Mouse (Mus musculus) adrenal gland, adult 2 months (tissue): ENCODE measurements around the gene Adamts10. TPM values are rescaled to one million over a fixed set of nuclear protein-coding genes. Genes with fewer than 3 reads are reported as not detected.

Experiments used
- DNase-seq: peaks from one replicate; pipeline ENCODE4 v3.0.0; 2021
- long read RNA-seq: library from polyadenylated mRNA; stranded (forward); transcript quantifications from one replicate; pipeline ENCODE4 v2.0.0, GENCODE M21; 2021
- polyA plus RNA-seq: library from polyadenylated mRNA; depleted of rRNA; stranded (reverse); fragments of >200 nt; gene quantifications from 2 replicates; pipeline ENCODE4 v1.2.3, GENCODE M21; 2012; rRNA removed
- total RNA-seq, 2 experiments: library from RNA; stranded (reverse); gene quantifications; 2 replicates each; pipeline ENCODE4 v1.2.3; 2021

Gene Adamts10
- 10 to 100 TPM; 21.2 to 22.4 TPM for total RNA-seq
- polyA plus RNA-seq, result 52.5 and 58.1 TPM in 2 replicates
- long read RNA-seq, full-length matches to known transcripts, result 9 of 27 reads
- long read RNA-seq, partial matches to known transcripts, result 0 of 27 reads
- long read RNA-seq, other reads (novel, unspliced or antisense), result 18 of 27 reads

GRCm38 (mm10) chr17:33523918-33524755, at the start of gene Adamts10:
Gene Adamts10, plus strand, starts transcription at chr17:33524204.
- DNase-seq, result peak; percentile 86

GRCm38 (mm10) chr17:33484020-33484419, 40.0 kb upstream of the Adamts10 start:
- DNase-seq, result no peak

GRCm38 (mm10) chr17:33487211-33487610, 36.8 kb upstream of the Adamts10 start:
- no peak for DNase-seq

- DNase-seq, result no peak
These were observed 36.4 kb upstream of the Adamts10 start for GRCm38 (mm10) chr17:33487652-33488051.

- no peak for DNase-seq
These were observed 32.6 kb upstream of the Adamts10 start for GRCm38 (mm10) chr17:33491371-33491770.

GRCm38 (mm10) chr17:33493065-33493464, 30.9 kb upstream of the Adamts10 start:
- peak; percentile 7 for DNase-seq

- DNase-seq, result no peak
These were observed 29.4 kb upstream of the Adamts10 start for GRCm38 (mm10) chr17:33494586-33494985.

- DNase-seq, result no peak
These were observed 25.1 kb upstream of the Adamts10 start for GRCm38 (mm10) chr17:33498918-33499317.

- no peak for DNase-seq
These were observed 15.6 kb upstream of the Adamts10 start for GRCm38 (mm10) chr17:33508386-33508785.

- no peak for DNase-seq
These were observed 13.8 kb upstream of the Adamts10 start for GRCm38 (mm10) chr17:33510172-33510571.

GRCm38 (mm10) chr17:33512441-33513415, 11.3 kb upstream of the Adamts10 start:
- DNase-seq, result no peak

GRCm38 (mm10) chr17:33513874-33514273, 10.1 kb upstream of the Adamts10 start:
- DNase-seq, result no peak

- DNase-seq, result no peak
These were observed 3.6 kb upstream of the Adamts10 start for GRCm38 (mm10) chr17:33520366-33520765.

GRCm38 (mm10) chr17:33523431-33523917, 530 bp upstream of the Adamts10 start:
- DNase-seq, result peak; percentile 43

- no peak for DNase-seq
These were observed 886 bp downstream of the Adamts10 start for GRCm38 (mm10) chr17:33524806-33525373.

- no peak for DNase-seq
These were observed 2.5 kb downstream of the Adamts10 start for GRCm38 (mm10) chr17:33526506-33526905.

GRCm38 (mm10) chr17:33539106-33539675, 15.2 kb downstream of the Adamts10 start:
- DNase-seq, result peak; percentile 53

- no peak for DNase-seq
These were observed 15.9 kb downstream of the Adamts10 start for GRCm38 (mm10) chr17:33539878-33540277.

- DNase-seq, result no peak
These were observed 25.2 kb downstream of the Adamts10 start for GRCm38 (mm10) chr17:33549212-33549611.

- no peak for DNase-seq
These were observed 26.4 kb downstream of the Adamts10 start for GRCm38 (mm10) chr17:33550388-33550787.

GRCm38 (mm10) chr17:33552113-33552512, 28.1 kb downstream of the Adamts10 start:
- DNase-seq, result no peak
